Mouse (Mus musculus): Measurements from ENCODE around the gene Lsm14b. TPM values are rescaled to one million over a fixed set of nuclear protein-coding genes. Genes with fewer than 3 reads are reported as not detected.

Lsm14b gene
- total and polyA plus RNA-seq, 3 experiments = 34.2 to 44.4 TPM; not detected in 1

- Histone ChIP-seq H3K4me1 (ENCODE audit: control insufficient read depth in 1 of 2, insufficient read depth in 2 of 2, low read length in 2 of 2) (no peaks in the 10 kb centered on the region), H3K36me3 (ENCODE audit: control insufficient read depth in 1 of 2, insufficient read depth in 2 of 2, low read length in 2 of 2) (no peaks in the 10 kb centered on the region), H3K9me3 (replicated peaks; ENCODE audit: insufficient read depth, low read length) (no peaks in the 10 kb centered on the region), H3K9ac (ENCODE audit: control insufficient read depth, low read depth, low read length, poor library complexity, severe bottlenecking) (no peak overlapping the region), H3K79me2 (ENCODE audit: control insufficient read depth, insufficient read depth, low read length, poor library complexity) (no peaks in the 10 kb centered on the region), H3K27ac (ENCODE audit: control insufficient read depth, low read depth, low read length) (no peak overlapping the region), H3K4me3 (ENCODE audit: control insufficient read depth in 1 of 2, insufficient read depth in 1 of 2, low read depth in 2 of 2, low read length in 2 of 2) (no peak overlapping the region), H3K27me3 (ENCODE audit: control insufficient read depth in 1 of 2, insufficient read depth in 2 of 2, low read length in 2 of 2) (peaks cover 0 to 6% of the 10 kb centered on the region in 2 experiments; a peak in 2 of 4 replicates)
- no peak for TF ChIP-seq RAD21 (IDR thresholded peaks at IDR 0.05; ENCODE audit: low read depth, low read length)
- no peak for TF ChIP-seq MAZ (IDR thresholded peaks at IDR 0.05; ENCODE audit: low read depth, low read length)
- no peak for TF ChIP-seq TCF12 (IDR thresholded peaks at IDR 0.05; ENCODE audit: low read depth, low read length)
- no peak for TF ChIP-seq MYB (IDR thresholded peaks at IDR 0.05; ENCODE audit: low read depth, low read length)
- TF ChIP-seq KAT2A (conservative IDR thresholded peaks at IDR 0.05; ENCODE audit: low read depth, low read length) = no peak
- no peak for TF ChIP-seq MYC (IDR thresholded peaks at IDR 0.05; ENCODE audit: low read depth, low read length)
- no peak for TF ChIP-seq MAFK (IDR thresholded peaks at IDR 0.05; ENCODE audit: borderline replicate concordance, low read depth, low read length)
- TF ChIP-seq ETS1 (IDR thresholded peaks at IDR 0.05; ENCODE audit: low read depth, low read length) = no peak
- TF ChIP-seq MXI1 (IDR thresholded peaks at IDR 0.05; ENCODE audit: low read depth, low read length) = no peak
- TF ChIP-seq CTCF (IDR thresholded peaks at IDR 0.05 in 2 of 3, conservative IDR thresholded peaks at IDR 0.05 in 1 of 3; ENCODE audit: control insufficient read depth in 1 of 3, insufficient read depth in 1 of 3, low read depth in 2 of 3, low read length in 3 of 3, poor library complexity in 1 of 3, severe bottlenecking in 1 of 3) = no peak; a peak in 1 of 6 replicates
- no peak for TF ChIP-seq TBP (IDR thresholded peaks at IDR 0.05; ENCODE audit: low read depth, low read length)
- TF ChIP-seq HCFC1 (IDR thresholded peaks at IDR 0.05; ENCODE audit: low read depth, low read length) = no peak
- DNase-seq (ENCODE audit: low read depth, low spot score) = no peak
These were observed 14.1 kb upstream of the Lsm14b start for GRCm38 (mm10) chr2:180010686-180011085.

GRCm38 (mm10) chr2:180011370-180011769 is 13.4 kb upstream of the Lsm14b start:
- Histone ChIP-seq H3K4me3 (ENCODE audit: control insufficient read depth in 1 of 2, insufficient read depth in 1 of 2, low read depth in 2 of 2, low read length in 2 of 2) (no peak overlapping the region), H3K27me3 (ENCODE audit: control insufficient read depth in 1 of 2, insufficient read depth in 2 of 2, low read length in 2 of 2) (peaks cover 2 to 9% of the 10 kb centered on the region in 2 experiments; a peak in 3 of 4 replicates), H3K9ac (ENCODE audit: control insufficient read depth, low read depth, low read length, poor library complexity, severe bottlenecking) (no peak overlapping the region), H3K36me3 (ENCODE audit: control insufficient read depth in 1 of 2, insufficient read depth in 2 of 2, low read length in 2 of 2) (no peaks in the 10 kb centered on the region), H3K27ac (ENCODE audit: control insufficient read depth, low read depth, low read length) (no peak overlapping the region), H3K79me2 (ENCODE audit: control insufficient read depth, insufficient read depth, low read length, poor library complexity) (no peaks in the 10 kb centered on the region), H3K4me1 (ENCODE audit: control insufficient read depth in 1 of 2, insufficient read depth in 2 of 2, low read length in 2 of 2) (no peaks in the 10 kb centered on the region), H3K9me3 (replicated peaks; ENCODE audit: insufficient read depth, low read length) (no peaks in the 10 kb centered on the region)
- TF ChIP-seq USF2 (IDR thresholded peaks at IDR 0.05; ENCODE audit: borderline replicate concordance in 1 of 2, insufficient read depth in 1 of 2, low read depth in 1 of 2, low read length in 2 of 2) (no peak), CHD2 (IDR thresholded peaks at IDR 0.05; ENCODE audit: low read length) (no peak), ZMIZ1 (IDR thresholded peaks at IDR 0.05; ENCODE audit: low read depth, low read length) (no peak), MAZ (IDR thresholded peaks at IDR 0.05; ENCODE audit: low read depth, low read length) (no peak), RCOR1 (IDR thresholded peaks at IDR 0.05; ENCODE audit: low read depth, low read length) (no peak), JUND (IDR thresholded peaks at IDR 0.05; ENCODE audit: low read depth, low read length) (no peak), KAT2A (conservative IDR thresholded peaks at IDR 0.05; ENCODE audit: low read depth, low read length) (no peak), POLR2A (IDR thresholded peaks at IDR 0.05; ENCODE audit: control insufficient read depth in 1 of 2, insufficient read depth in 1 of 2, low read depth in 1 of 2, low read length in 2 of 2, poor library complexity in 1 of 2) (no peak), SMC3 (IDR thresholded peaks at IDR 0.05; ENCODE audit: low read depth, low read length) (no peak), ZNF384 (IDR thresholded peaks at IDR 0.05; ENCODE audit: low read depth, low read length) (no peak), NRF1 (IDR thresholded peaks at IDR 0.05; ENCODE audit: insufficient read depth, low read depth, low read length, poor library complexity, severe bottlenecking) (no peak), BHLHE40 (IDR thresholded peaks at IDR 0.05; ENCODE audit: borderline replicate concordance, low read depth, low read length) (no peak), POLR2AphosphoS2 (IDR thresholded peaks at IDR 0.05; ENCODE audit: low read length) (no peak)
- no peak for DNase-seq (ENCODE audit: low read depth, low spot score)
